Mouse (Mus musculus) retina, postnatal 7 days (tissue): ENCODE data around the gene Pcare.
"Not testable (repeated sequence)": the region's sequence is repeated elsewhere in the genome, so short reads cannot be mapped to it uniquely, and the experiment has no call there.

Experiments used
- DNase-seq: peaks from one replicate; pipeline ENCODE4 v3.0.0-alpha.2; 2012; ENCODE audit warnings: low read depth, low spot score

The Pcare gene

DNA sequence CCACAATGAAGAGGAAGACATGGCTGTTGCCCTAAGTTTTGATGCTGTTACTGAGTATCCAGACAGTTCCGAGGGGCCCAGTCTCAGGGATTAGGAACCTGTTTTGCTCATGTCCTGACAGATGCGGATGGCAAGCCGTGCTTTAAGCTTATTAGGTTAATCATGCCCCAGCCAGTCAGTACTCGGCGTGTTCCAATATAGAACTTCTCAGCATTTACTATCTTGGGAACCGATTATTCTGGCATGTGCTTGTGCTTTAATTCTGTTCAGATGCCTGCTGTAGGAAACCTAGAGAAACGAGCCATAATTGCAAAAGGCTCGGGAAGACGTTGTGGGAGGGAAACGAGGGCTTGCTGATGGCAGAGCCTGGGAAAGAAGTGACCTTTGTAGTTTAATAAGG, at the start of gene Pcare:
Gene Pcare, minus strand, starts transcription at position 64 of the 400 bp plus-strand sequence.
- peak; percentile 69 for DNase-seq

GRCm38 (mm10) chr17:71795521-71796205, 43.0 kb upstream of the Pcare start:
- no peak for DNase-seq

DNA sequence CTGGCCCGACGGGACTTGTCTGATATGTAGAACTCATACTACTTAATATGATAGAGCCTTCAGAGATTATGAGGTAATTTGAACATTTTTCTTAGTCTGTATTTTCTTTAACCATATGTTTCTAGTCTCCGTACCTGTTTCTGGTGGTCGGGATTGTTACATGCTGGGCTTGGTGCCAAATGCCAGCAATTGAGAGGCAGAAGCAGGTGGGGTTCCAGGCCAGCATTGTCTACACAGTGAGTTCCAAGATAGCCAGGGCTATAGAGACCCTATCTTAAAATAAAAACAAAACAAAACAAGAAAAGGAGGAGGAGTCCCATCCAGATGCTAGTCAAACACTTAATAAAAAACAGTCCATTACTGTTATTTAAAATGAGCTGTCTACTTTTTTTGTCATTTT, 38.9 kb upstream of the Pcare start:
- DNase-seq, result no peak

- no peak for DNase-seq
Measured at GRCm38 (mm10) chr17:71791109-71791508, 38.4 kb upstream of the Pcare start.

DNA sequence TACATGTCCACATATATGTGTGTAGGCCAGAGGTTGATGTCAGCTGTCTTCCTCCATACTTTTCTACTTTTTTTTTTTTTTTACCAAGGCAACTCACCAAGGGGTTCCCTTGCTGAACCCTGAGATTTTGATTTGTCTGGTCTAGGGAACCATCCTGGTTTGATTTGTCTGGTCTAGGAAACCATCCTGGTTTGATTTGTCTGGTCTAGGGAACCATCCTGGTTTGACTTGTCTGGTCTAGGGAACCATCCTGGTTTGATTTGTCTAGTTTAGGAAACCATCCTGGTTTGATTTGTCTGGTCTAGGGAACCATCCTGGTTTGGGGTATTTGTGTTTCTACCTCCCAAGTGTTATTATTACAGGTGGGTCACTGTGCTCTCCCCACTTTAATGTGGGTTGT, 33.8 kb upstream of the Pcare start:
- DNase-seq, result no peak

GRCm38 (mm10) chr17:71783366-71783735, 30.7 kb upstream of the Pcare start:
- no peak for DNase-seq

DNA sequence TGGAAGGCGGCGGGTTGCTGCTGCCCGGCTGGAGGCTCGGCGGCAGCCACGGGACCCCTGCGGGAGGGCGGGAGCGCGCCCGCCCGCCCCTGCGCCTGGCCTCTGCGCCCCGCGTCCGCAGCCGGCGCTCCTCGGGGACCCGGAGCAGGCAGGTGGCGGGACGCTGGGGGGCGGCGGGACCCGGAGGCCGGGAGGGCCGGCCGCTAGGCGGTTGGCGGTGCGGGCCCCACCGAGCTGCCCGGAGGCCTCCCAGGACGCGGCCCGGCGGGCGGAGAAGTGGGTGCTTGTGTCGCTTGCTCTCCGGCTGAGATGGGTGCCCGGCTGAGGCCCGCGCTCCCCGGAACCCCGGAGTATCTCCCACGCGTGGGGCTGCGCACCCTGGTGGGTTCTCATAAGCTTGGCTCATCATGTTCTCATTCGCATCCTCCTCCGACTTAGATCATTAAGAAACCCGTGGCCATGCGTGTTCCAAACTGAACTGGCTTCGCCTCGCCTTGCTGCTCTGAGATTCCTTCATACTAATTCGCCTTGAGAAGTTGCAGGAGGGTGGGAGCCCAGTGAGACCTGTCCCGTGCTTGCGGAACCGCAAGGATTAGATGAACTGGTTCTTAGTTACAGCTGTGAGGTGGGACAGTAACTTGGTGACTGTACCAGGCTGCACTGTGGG, 30.1 kb upstream of the Pcare start:
- DNase-seq, result peak; percentile 35

GRCm38 (mm10) chr17:71782242-71782698, 29.6 kb upstream of the Pcare start:
- DNase-seq, result peak; percentile 33

- no peak for DNase-seq
Measured at GRCm38 (mm10) chr17:71780945-71781344, 28.3 kb upstream of the Pcare start.

DNA sequence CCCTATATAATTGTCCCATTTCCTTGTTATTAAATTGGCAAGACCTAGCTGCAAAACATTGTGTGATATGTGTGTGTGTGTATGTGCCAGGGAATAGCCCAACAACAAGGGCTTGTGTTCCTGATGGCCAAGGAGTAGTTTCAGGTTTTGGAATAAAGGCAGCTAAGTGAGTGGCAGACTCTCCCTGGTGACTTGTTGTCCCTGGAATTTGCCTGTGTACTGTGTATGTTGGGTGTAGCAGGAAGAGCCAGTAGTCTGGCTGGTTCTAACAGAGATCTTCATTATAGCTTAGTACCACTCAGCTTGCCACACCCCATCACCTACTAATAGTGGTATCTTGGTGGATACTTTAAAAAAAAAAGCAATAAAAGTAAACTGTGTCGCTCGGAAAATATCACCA, 27.8 kb upstream of the Pcare start:
- no peak for DNase-seq

DNA sequence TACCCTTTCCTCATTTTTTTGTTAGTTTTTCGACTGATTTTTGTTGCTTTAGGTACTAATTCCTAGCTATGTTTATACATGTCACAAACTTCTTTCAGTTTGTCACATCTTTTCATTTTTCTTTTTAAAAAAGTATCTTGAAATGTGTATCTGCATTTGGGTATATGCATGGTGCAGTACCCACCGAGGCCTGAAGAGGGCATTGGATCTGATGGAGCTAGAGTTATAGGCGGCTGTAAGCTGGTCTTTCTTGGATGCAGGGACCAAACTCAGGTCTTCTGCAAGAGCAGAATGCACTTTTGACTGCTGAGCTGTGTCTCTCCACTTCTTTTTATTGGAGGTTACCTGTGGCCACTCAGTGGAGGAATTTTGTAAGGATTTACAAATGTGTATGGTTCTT, 26.0 kb upstream of the Pcare start:
- DNase-seq, result no peak

- no peak for DNase-seq
Measured at GRCm38 (mm10) chr17:71775279-71775678, 22.6 kb upstream of the Pcare start.

DNA sequence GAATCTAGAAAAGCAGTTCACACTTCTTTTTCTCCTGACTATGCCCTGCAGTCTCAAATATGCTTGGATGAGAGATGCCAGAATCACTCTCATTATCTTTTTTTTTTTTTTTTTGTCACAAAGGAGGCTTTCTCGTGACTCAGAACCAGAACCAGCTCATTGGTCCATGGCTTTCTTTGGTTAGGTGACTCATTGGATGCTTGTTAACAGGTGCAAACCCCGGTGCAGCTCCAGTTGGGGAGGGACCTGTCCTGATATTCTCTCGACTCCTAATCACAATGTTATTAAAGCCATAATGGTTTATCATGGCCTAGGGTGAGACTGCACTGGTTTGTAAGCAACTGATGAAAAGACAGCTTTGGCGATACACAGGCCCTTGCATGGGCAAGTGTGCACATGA, 21.5 kb upstream of the Pcare start:
- DNase-seq, result no peak

GRCm38 (mm10) chr17:71770696-71771095, 18.0 kb upstream of the Pcare start:
- no peak for DNase-seq

DNA sequence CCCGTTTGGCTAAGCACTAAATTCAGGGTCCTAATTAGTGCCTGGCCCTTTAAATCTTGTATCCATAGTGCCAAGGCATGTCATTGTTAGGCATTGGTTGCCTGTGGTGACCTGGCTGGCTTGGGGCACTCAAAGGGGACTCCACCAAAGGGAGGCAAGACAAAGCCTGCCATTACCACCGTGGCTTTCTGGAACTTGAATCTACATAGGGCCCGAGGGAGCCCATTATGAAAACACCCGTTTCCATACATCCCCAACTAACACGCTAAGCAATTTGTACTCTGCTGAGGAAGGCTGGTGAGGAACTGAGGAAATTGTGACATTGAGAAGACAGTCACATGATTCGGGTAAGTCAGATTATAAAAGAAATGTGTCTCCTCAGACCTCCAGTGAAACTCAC, 16.9 kb upstream of the Pcare start:
- no peak for DNase-seq

DNA sequence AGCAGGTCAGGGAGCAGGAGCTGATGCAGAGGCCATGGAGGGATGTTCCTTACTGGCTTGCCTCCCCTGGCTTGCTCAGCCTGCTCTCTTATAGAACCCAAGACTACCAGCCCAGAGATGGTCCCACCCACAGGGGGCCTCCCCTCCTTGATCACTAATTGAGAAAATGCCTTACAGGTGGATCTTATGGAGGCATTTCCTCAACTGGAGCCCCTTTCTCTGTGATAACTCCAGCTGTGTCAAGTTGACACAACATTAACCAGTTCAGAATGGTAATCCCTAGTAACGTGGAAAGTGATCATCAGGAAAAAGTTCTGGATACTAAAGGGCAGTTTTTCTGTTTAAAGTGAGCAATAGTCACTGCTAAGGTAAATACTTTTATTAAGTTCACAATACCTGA, 15.5 kb upstream of the Pcare start, which contains the start of gene Clip4:
Gene Clip4, plus strand, starts transcription at position 301 of the 400 bp plus-strand sequence.
- DNase-seq, result not testable (repeated sequence)

GRCm38 (mm10) chr17:71760536-71760935, 7.8 kb upstream of the Pcare start:
- DNase-seq, result no peak

DNA sequence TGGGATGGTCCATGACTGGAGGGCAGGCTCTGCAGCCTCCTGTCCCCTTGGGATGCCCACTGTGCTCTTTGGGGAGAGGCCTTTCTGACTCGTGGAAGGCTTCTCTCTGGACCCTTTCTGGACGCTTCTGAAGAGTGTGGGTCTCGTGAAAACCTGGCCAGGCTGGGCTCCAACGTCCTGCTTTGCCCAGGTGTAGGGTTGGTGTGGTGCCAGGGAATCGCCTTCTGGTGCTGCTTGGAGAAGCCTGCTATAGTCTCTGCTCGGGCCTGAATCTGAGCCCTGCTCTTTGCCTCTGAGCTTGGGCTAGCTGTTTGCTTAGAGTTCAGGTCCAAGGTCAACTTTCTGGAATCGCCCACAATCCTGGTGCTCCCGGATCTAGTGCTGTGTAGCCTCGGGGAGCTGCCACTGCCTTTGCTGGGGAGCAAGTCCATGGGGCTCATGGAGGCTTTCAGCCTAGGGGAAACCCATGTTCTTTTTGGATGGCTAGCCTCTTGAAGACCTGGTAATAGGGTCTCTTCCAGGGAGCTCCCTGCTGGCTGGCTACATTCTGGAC, 3.0 kb downstream of the Pcare start:
- no peak for DNase-seq

GRCm38 (mm10) chr17:71747561-71747960, 5.1 kb downstream of the Pcare start:
- no peak for DNase-seq

- no peak for DNase-seq
Measured at GRCm38 (mm10) chr17:71746114-71746513, 6.6 kb downstream of the Pcare start.

DNA sequence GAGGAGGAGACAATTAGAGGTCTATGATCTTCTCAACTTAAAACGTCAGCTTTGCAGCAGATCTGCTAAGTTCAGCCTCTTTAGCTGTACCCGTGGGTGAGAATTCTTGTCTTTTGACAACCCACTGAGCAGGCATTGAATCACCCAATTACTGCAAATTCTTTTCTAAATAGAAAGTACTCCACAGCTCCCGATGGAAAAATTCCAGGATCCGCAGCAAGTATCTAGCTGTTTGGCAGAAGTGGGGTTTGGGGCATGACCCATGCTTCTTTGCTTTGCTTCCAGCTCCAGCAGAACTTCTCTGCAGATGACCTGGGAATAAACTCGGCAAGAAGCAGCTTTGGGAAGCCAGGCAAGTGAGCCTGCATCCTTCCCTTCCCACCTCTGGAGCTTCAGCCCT, 9.8 kb downstream of the Pcare start:
- no peak for DNase-seq

DNA sequence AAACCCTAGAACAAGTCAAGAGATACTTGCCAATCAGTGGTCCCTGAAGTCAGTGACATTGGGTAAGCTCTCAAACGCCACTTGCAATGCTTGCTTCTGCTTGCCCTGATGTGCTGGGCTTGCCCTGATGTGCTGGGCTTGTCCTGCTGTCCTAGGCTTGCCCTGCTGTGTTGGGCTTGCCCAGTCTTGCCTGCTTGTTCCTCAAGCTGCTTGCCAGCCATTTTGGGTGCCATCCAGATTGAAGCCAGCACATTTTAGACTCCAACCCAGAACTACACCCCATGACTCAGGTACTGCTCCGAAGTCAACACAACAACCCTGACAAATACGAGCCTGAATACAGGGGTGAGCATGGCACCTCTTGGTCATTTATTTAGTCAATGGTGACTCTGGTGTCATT, 10.5 kb downstream of the Pcare start:
- DNase-seq, result no peak

DNA sequence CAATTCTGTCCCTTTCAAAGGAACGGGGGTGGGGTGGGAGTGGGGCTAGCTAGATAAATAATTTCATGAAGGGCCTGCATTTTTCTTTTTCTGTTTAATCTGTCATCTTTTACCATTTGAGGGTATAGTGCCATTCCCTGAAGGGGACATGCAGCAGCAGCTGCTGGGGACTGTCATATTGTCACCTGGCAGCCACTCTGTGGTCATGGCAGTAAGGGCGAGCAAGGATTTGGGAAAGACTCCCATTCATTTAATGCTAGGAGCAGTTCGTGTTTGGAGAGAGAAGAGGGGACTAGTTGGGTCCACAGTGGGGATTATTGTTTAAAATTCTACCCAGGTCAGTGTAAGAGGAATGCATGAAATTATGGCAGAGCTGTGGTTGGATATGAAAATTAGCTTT, 16.3 kb downstream of the Pcare start:
- DNase-seq, result no peak
